Mouse (Mus musculus) right cerebral cortex, postnatal 14 days (tissue): Measurements from ENCODE around the gene Lrrc3c.
"Not testable (repeated sequence)": the region's sequence is repeated elsewhere in the genome, so short reads cannot be mapped to it uniquely, and the experiment has no call there.

Source experiments
- DNase-seq: peaks from one replicate; pipeline ENCODE4 v3.0.0; 2022

The Lrrc3c gene

GRCm38 (mm10) chr11:98586087-98586891 lies 11.8 kb upstream of the Lrrc3c start:
- DNase-seq = peak; percentile 37

GRCm38 (mm10) chr11:98586892-98587563 lies 11.1 kb upstream of the Lrrc3c start, which contains the start of gene Ormdl3:
Gene Ormdl3, minus strand, starts transcription at chr11:98587368.
- peak; percentile 99 for DNase-seq

- peak; percentile 13 for DNase-seq
These were observed 10.2 kb upstream of the Lrrc3c start for GRCm38 (mm10) chr11:98587684-98588546.

GRCm38 (mm10) chr11:98588833-98589281 lies 9.2 kb upstream of the Lrrc3c start:
- DNase-seq = no peak

- DNase-seq = no peak
These were observed 8.8 kb upstream of the Lrrc3c start for GRCm38 (mm10) chr11:98589306-98589705.

- peak; percentile 7 for DNase-seq
These were observed 7.3 kb upstream of the Lrrc3c start for GRCm38 (mm10) chr11:98590548-98591445.

- DNase-seq = no peak
These were observed 3.1 kb upstream of the Lrrc3c start for GRCm38 (mm10) chr11:98595021-98595420.

GRCm38 (mm10) chr11:98595473-98595872 lies 2.6 kb upstream of the Lrrc3c start:
- no peak for DNase-seq

GRCm38 (mm10) chr11:98595955-98596354 lies 2.1 kb upstream of the Lrrc3c start:
- no peak for DNase-seq

GRCm38 (mm10) chr11:98597363-98597762 lies 728 bp upstream of the Lrrc3c start:
- DNase-seq = peak; percentile 43

- DNase-seq = peak; percentile 11
These were observed 780 bp downstream of the Lrrc3c start for GRCm38 (mm10) chr11:98598851-98599290.

GRCm38 (mm10) chr11:98599291-98599690 lies 1.2 kb downstream of the Lrrc3c start:
- no peak for DNase-seq

GRCm38 (mm10) chr11:98602090-98602690 lies 4.1 kb downstream of the Lrrc3c start:
- DNase-seq = no peak

- DNase-seq = no peak
These were observed 5.9 kb downstream of the Lrrc3c start for GRCm38 (mm10) chr11:98603953-98604352.

- not testable (repeated sequence) for DNase-seq
These were observed 6.8 kb downstream of the Lrrc3c start for GRCm38 (mm10) chr11:98604911-98605310.

- peak; percentile 8 for DNase-seq
These were observed 8.7 kb downstream of the Lrrc3c start for GRCm38 (mm10) chr11:98606763-98607162.

- DNase-seq = no peak
These were observed 22.7 kb downstream of the Lrrc3c start for GRCm38 (mm10) chr11:98620791-98621190.

- not testable (repeated sequence) for DNase-seq
These were observed 25.9 kb downstream of the Lrrc3c start for GRCm38 (mm10) chr11:98623981-98624380.

GRCm38 (mm10) chr11:98624381-98624780 lies 26.3 kb downstream of the Lrrc3c start:
- not testable (repeated sequence) for DNase-seq

- no peak for DNase-seq
These were observed 27.7 kb downstream of the Lrrc3c start, which contains the start of the genes Gm12355 and Gsdma3 for GRCm38 (mm10) chr11:98625611-98626410. Gene Gm12355, minus strand, starts transcription at chr11:98625661. Gene Gsdma3, plus strand, starts transcription at chr11:98626360.
